Mouse (Mus musculus) MEL (cell line): ENCODE measurements at regions not wholly inside any gene's neighbourhood (a gene's known extent, or its start where the extent isn't known, plus 50 kb on each side); places are given as distances from the start of the nearest gene placed in this dataset.

Experiments
- CTCF ChIP-seq, 3 experiments: IDR thresholded peaks in 2 of 3; conservative IDR thresholded peaks in 1 of 3; 2 replicates each; pipeline ENCODE4 v1.5.1; 2011 to 2012; ENCODE audit warnings: low read length in 3 of 3, low read depth in 2 of 3, mild to moderate bottlenecking in 2 of 3, improper control_type of control experiment in 1 of 3, inconsistent platforms in 1 of 3, mixed read lengths in 1 of 3, moderate library complexity in 1 of 3; ENCODE audit not compliant: control insufficient read depth in 1 of 3, insufficient read depth in 1 of 3, poor library complexity in 1 of 3, severe bottlenecking in 1 of 3
- ELF1 ChIP-seq: IDR thresholded peaks from 2 replicates; pipeline ENCODE4 v1.6.1; 2014; ENCODE audit warnings: low read depth, mild to moderate bottlenecking, inconsistent platforms, low read length, improper control_type of control experiment, moderate library complexity
- EP300 ChIP-seq, 2 experiments: IDR thresholded peaks; 2 replicates each; pipeline ENCODE4 v1.6.1; 2011; ENCODE audit warnings: improper control_type of control experiment in 2 of 2, low read length in 2 of 2, low read depth in 1 of 2, mild to moderate bottlenecking in 1 of 2
- MAFK ChIP-seq: IDR thresholded peaks from 2 replicates; pipeline ENCODE4 v1.6.1; 2011; ENCODE audit warnings: low read depth, mild to moderate bottlenecking, low read length, improper control_type of control experiment, borderline replicate concordance
- POLR2A ChIP-seq, 2 experiments: IDR thresholded peaks; 2 replicates each; pipeline ENCODE4 v1.6.1; 2011 to 2012; ENCODE audit warnings: low read length in 2 of 2, mild to moderate bottlenecking in 2 of 2, control low read depth in 1 of 2, improper control_type of control experiment in 1 of 2, low read depth in 1 of 2, moderate library complexity in 1 of 2; ENCODE audit not compliant: control insufficient read depth in 1 of 2, insufficient read depth in 1 of 2, poor library complexity in 1 of 2
- SMC3 ChIP-seq: IDR thresholded peaks from 2 replicates; pipeline ENCODE4 v1.6.1; 2011; ENCODE audit warnings: low read depth, low read length, improper control_type of control experiment
- USF1 ChIP-seq: IDR thresholded peaks from 2 replicates; pipeline ENCODE4 v1.6.1; 2014; ENCODE audit warnings: low read depth, mild to moderate bottlenecking, inconsistent platforms, low read length, improper control_type of control experiment, moderate library complexity
- ZNF384 ChIP-seq: IDR thresholded peaks from 2 replicates; pipeline ENCODE4 v1.6.1; 2012; ENCODE audit warnings: low read depth, mild to moderate bottlenecking, inconsistent platforms, low read length, improper control_type of control experiment

DNA sequence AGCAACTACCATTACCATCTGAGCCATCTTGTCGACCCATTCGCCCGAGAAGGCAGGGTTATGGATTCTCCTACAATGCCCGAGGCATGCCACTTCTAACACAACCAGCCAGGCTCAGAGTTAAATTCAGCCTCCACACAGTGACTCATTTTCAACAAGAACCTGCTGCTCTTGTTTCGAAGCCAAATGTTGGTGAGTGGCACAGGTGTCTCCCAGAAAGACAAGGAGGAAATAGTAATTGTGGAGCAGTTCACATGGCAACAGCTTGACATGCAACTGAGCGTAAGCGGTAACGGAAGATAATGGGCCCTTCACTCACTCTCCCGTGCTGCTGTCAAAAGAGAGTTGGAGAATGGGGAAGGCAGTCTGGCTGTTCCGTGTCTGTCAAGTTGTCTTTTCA is 92.9 kb upstream of the Arl4c start:
- TF ChIP-seq CTCF (IDR thresholded peaks at IDR 0.05 in 2 of 3, conservative IDR thresholded peaks at IDR 0.05 in 1 of 3; ENCODE audit: control insufficient read depth in 1 of 3, insufficient read depth in 1 of 3, low read depth in 2 of 3, low read length in 3 of 3, poor library complexity in 1 of 3, severe bottlenecking in 1 of 3) = no peak
- TF ChIP-seq USF1 = no peak
- TF ChIP-seq ZNF384 = no peak
- no peak for TF ChIP-seq POLR2A (IDR thresholded peaks at IDR 0.05; ENCODE audit: control insufficient read depth in 1 of 2, insufficient read depth in 1 of 2, low read depth in 1 of 2, low read length in 2 of 2, poor library complexity in 1 of 2)
- no peak for TF ChIP-seq SMC3
- no peak for TF ChIP-seq ELF1
- TF ChIP-seq EP300 (IDR thresholded peaks at IDR 0.05; ENCODE audit: low read depth in 1 of 2, low read length in 2 of 2) = no peak
- TF ChIP-seq MAFK = no peak
